Mouse (Mus musculus) lung, postnatal 25 days (tissue): ENCODE measurements at regions not wholly inside any gene's neighbourhood (a gene's known extent, or its start where the extent isn't known, plus 50 kb on each side); places are given as distances from the start of the nearest gene placed in this dataset.

Experiments
- DNase-seq: peaks from one replicate; pipeline ENCODE4 v3.0.0; 2022; ENCODE audit warnings: low spot score

GRCm38 (mm10) chrX:59751680-59752079, 183.8 kb upstream of the Fgf13 start:
- DNase-seq, result no peak

GRCm38 (mm10) chrX:59703787-59704186, 135.9 kb upstream of the Fgf13 start:
- no peak for DNase-seq

- peak; percentile 4 for DNase-seq
Observed at GRCm38 (mm10) chrX:59701090-59701489, 133.2 kb upstream of the Fgf13 start.

- no peak for DNase-seq
Observed at GRCm38 (mm10) chrX:59699766-59700165, 131.9 kb upstream of the Fgf13 start.

GRCm38 (mm10) chrX:59693040-59693439, 125.2 kb upstream of the Fgf13 start:
- DNase-seq, result no peak

GRCm38 (mm10) chrX:59690436-59690835, 122.6 kb upstream of the Fgf13 start:
- no peak for DNase-seq

- no peak for DNase-seq
Observed at GRCm38 (mm10) chrX:59689531-59689930, 121.7 kb upstream of the Fgf13 start.
